Mouse (Mus musculus): ENCODE data around the gene Nr1d1. TPM values are rescaled to one million over a fixed set of nuclear protein-coding genes. Genes with fewer than 3 reads are reported as not detected.
A peak's percentile ranks its signal among the peaks of the same experiment; 100 is the strongest.

The Nr1d1 gene
- total and polyA plus RNA-seq, 3 experiments: 2.0 to 5.6 TPM; not detected in 1

DNA sequence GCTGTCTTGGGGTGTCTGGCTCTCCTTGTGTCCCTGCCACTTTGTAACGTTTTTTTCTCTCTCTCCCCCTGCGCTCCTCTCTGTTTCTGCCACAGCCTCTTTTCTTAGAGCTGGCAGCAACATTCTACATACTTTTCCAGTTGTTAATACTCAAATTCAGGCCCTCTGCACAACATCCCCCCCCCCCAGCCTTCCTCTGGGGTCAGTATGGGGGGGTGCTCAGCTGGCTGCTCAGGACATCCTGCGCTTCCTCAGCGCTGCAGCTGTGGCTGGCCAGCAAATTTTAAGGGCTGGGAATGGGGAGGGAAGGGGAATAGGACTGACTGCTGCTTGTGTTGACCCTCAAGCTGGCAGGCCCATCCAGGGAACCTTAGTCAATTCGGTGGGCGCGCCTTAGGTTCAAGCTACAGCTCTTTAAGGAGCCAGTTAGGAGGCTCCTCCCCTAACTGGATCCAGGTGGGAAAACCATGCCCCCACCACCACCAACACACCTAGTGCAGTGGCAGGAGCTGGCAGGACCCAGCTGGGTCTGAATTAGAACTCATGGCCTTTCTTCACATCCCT, 30.6 kb downstream of the Nr1d1 start:
- no peak for TF ChIP-seq E2F4 (IDR thresholded peaks at IDR 0.05; ENCODE audit: borderline replicate concordance, low read depth, low read length)
- no peak for TF ChIP-seq ETS1 (IDR thresholded peaks at IDR 0.05; ENCODE audit: low read depth, low read length)
- no peak for TF ChIP-seq SIN3A (IDR thresholded peaks at IDR 0.05; ENCODE audit: low read length)
- TF ChIP-seq KAT2A (conservative IDR thresholded peaks at IDR 0.05; ENCODE audit: low read depth, low read length): no peak
- no peak for TF ChIP-seq UBTF (IDR thresholded peaks at IDR 0.05; ENCODE audit: borderline replicate concordance, insufficient read depth, low read depth, low read length)
- TF ChIP-seq BHLHE40 (IDR thresholded peaks at IDR 0.05; ENCODE audit: borderline replicate concordance, low read depth, low read length): no peak
- no peak for TF ChIP-seq ZKSCAN1 (IDR thresholded peaks at IDR 0.05; ENCODE audit: low read depth, low read length)
- TF ChIP-seq MEF2A (IDR thresholded peaks at IDR 0.05; ENCODE audit: extremely low read depth, insufficient replicate concordance, low read depth, low read length, poor library complexity, severe bottlenecking): no peak
- TF ChIP-seq RCOR1 (IDR thresholded peaks at IDR 0.05; ENCODE audit: low read depth, low read length): no peak
- TF ChIP-seq USF2 (IDR thresholded peaks at IDR 0.05; ENCODE audit: borderline replicate concordance in 1 of 2, insufficient read depth in 1 of 2, low read depth in 1 of 2, low read length in 2 of 2): no peak
- no peak for TF ChIP-seq MXI1 (IDR thresholded peaks at IDR 0.05; ENCODE audit: low read depth, low read length)
- no peak for TF ChIP-seq POLR2A (IDR thresholded peaks at IDR 0.05; ENCODE audit: control insufficient read depth in 1 of 2, insufficient read depth in 1 of 2, low read depth in 1 of 2, low read length in 2 of 2, poor library complexity in 1 of 2)
- TF ChIP-seq ZNF384 (IDR thresholded peaks at IDR 0.05; ENCODE audit: low read depth, low read length): no peak
- no peak for TF ChIP-seq MAX (IDR thresholded peaks at IDR 0.05; ENCODE audit: low read length)
- TF ChIP-seq HCFC1 (IDR thresholded peaks at IDR 0.05; ENCODE audit: low read depth, low read length): no peak
- no peak for DNase-seq (ENCODE audit: low read depth, low spot score)
- no peaks in the 10 kb centered on the region for H3K9me3 ChIP-seq (replicated peaks; ENCODE audit: insufficient read depth, low read length)
- no peak overlapping the region for H3K4me3 ChIP-seq (ENCODE audit: control insufficient read depth in 1 of 2, insufficient read depth in 1 of 2, low read depth in 2 of 2, low read length in 2 of 2)
- no peaks in the 10 kb centered on the region for H3K27me3 ChIP-seq (ENCODE audit: control insufficient read depth in 1 of 2, insufficient read depth in 2 of 2, low read length in 2 of 2)
- H3K36me3 ChIP-seq (ENCODE audit: control insufficient read depth in 1 of 2, insufficient read depth in 2 of 2, low read length in 2 of 2): peaks cover 0 to 22% of the 10 kb centered on the region in 2 experiments; a peak in 2 of 4 replicates
- peaks cover 6% of the 10 kb centered on the region for H3K79me2 ChIP-seq (ENCODE audit: control insufficient read depth, insufficient read depth, low read length, poor library complexity)
- H3K9ac ChIP-seq (ENCODE audit: control insufficient read depth, low read depth, low read length, poor library complexity, severe bottlenecking): no peak overlapping the region
- peaks cover 23 to 38% of the 10 kb centered on the region in 2 experiments for H3K4me1 ChIP-seq (ENCODE audit: control insufficient read depth in 1 of 2, insufficient read depth in 2 of 2, low read length in 2 of 2)
- no peak overlapping the region for H3K27ac ChIP-seq (ENCODE audit: control insufficient read depth, low read depth, low read length)

DNA sequence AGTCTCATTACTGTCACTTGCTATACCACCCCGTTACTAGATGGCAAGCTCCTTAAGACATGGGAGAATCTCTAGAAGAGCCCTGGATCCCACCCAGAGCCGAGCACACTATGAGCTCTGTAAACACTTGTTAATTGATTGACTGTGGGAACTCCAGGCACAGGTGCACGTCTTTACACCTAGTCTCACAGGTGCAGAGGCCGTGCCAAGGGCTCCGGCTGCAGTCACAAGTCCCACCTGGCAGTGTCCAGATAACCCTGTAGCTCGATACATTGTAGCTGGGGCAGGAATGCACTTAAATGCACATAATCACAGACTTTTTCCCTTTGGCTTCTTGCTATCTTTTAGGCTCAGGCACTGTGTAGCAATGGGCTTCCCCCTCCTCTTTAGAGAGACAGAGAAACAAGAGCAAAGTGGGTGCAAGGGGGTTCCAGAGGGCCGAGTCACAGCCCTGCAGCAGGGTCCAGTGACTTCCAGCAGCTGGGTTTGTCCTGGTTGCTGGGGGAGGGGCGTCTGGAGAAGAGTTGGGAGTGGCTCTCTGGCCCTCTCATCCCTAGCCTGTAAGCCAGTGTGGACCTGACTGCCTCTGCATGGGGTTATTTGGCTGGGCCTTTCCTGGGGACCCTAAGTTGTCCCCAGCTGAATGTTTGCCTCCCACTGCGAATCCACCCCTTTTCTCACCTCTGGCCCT, 31.3 kb downstream of the Nr1d1 start:
- no peak overlapping the region for H3K4me3 ChIP-seq (ENCODE audit: control insufficient read depth in 1 of 2, insufficient read depth in 1 of 2, low read depth in 2 of 2, low read length in 2 of 2)
- H3K4me1 ChIP-seq (ENCODE audit: control insufficient read depth in 1 of 2, insufficient read depth in 2 of 2, low read length in 2 of 2): peaks cover 27 to 43% of the 10 kb centered on the region in 2 experiments
- H3K9me3 ChIP-seq (replicated peaks; ENCODE audit: insufficient read depth, low read length): no peaks in the 10 kb centered on the region
- H3K27ac ChIP-seq (ENCODE audit: control insufficient read depth, low read depth, low read length): no peak overlapping the region
- no peak overlapping the region for H3K9ac ChIP-seq (ENCODE audit: control insufficient read depth, low read depth, low read length, poor library complexity, severe bottlenecking)
- peaks cover 0 to 28% of the 10 kb centered on the region in 2 experiments; a peak in 2 of 4 replicates for H3K36me3 ChIP-seq (ENCODE audit: control insufficient read depth in 1 of 2, insufficient read depth in 2 of 2, low read length in 2 of 2)
- no peak for DNase-seq (ENCODE audit: low read depth, low spot score)
- peaks cover 6% of the 10 kb centered on the region for H3K79me2 ChIP-seq (ENCODE audit: control insufficient read depth, insufficient read depth, low read length, poor library complexity)
- H3K27me3 ChIP-seq (ENCODE audit: control insufficient read depth in 1 of 2, insufficient read depth in 2 of 2, low read length in 2 of 2): no peaks in the 10 kb centered on the region
- TF ChIP-seq ZKSCAN1 (IDR thresholded peaks at IDR 0.05; ENCODE audit: low read depth, low read length) (no peak), POLR2A (IDR thresholded peaks at IDR 0.05; ENCODE audit: control insufficient read depth in 1 of 2, insufficient read depth in 1 of 2, low read depth in 1 of 2, low read length in 2 of 2, poor library complexity in 1 of 2) (no peak), NRF1 (IDR thresholded peaks at IDR 0.05; ENCODE audit: insufficient read depth, low read depth, low read length, poor library complexity, severe bottlenecking) (no peak), ELF1 (IDR thresholded peaks at IDR 0.05; ENCODE audit: low read depth, low read length) (no peak), TAL1 (IDR thresholded peaks at IDR 0.05; ENCODE audit: low read length) (peak; percentile 47), ZNF384 (IDR thresholded peaks at IDR 0.05; ENCODE audit: low read depth, low read length) (no peak), MAZ (IDR thresholded peaks at IDR 0.05; ENCODE audit: low read depth, low read length) (no peak)

All from MEL (cell line).